In genomic region chr10:128212871-128213323, GRCm38 (mm10) we compare ENCODE assay signal across 8 mouse cellular contexts. TPM values are rescaled to one million over a fixed set of nuclear protein-coding genes. Genes with fewer than 3 reads are reported as not detected.
DNase-seq lines count a peak whose midpoint lies in the region; ATAC-seq and TF ChIP-seq lines count a peak whose summit lies in the region.

No protein-coding gene starts in this region.

- peak overlapping the region; percentile 2; the same call in 1 of the 2 replicates for H3K27ac ChIP-seq in heart, adult 2 months
- H3K27ac ChIP-seq in liver, adult 2 months (replicated peaks; ENCODE audit: insufficient read depth, low read depth, low read length): no peak overlapping the region
- H3K27ac ChIP-seq in midbrain, postnatal 0 days (ENCODE audit: low read depth, low read length): no peak overlapping the region

- no peak for TF ChIP-seq POLR2A in heart, adult 2 months (IDR thresholded peaks at IDR 0.05; ENCODE audit: insufficient read depth, low read depth, low read length)
- no peak for TF ChIP-seq POLR2A in liver, adult 2 months (IDR thresholded peaks at IDR 0.05; ENCODE audit: extremely low read depth, insufficient read depth, low read length)

- intact Hi-C loops in heart, adult 2 months (cut with DNase I): loop anchor here (1.0 kb wide), 2 partner anchors 19 to 71 kb away; partner anchors contain the start of gene Timeless

- H3K27me3 ChIP-seq in heart, adult 2 months (ENCODE audit: control insufficient read depth, insufficient read depth, low read length): no peaks in the 10 kb centered on the region; the same call in 1 of the 2 replicates
- H3K27me3 ChIP-seq in liver, adult 2 months (ENCODE audit: control insufficient read depth, insufficient read depth, low read length): no peaks in the 10 kb centered on the region
- H3K27me3 ChIP-seq in midbrain, postnatal 0 days (ENCODE audit: insufficient read depth, low read length): no peaks in the 10 kb centered on the region

- H3K9ac ChIP-seq in heart, adult 2 months (ENCODE audit: low read depth, low read length): peak overlapping the region; percentile 66
- peak overlapping the region; percentile 52 for H3K9ac ChIP-seq in liver, adult 2 months (ENCODE audit: low read depth, low read length)
- no peak overlapping the region for H3K9ac ChIP-seq in midbrain, postnatal 0 days (replicated peaks; ENCODE audit: low read length, poor library complexity, severe bottlenecking)

- H3K4me2 ChIP-seq in midbrain, postnatal 0 days (ENCODE audit: low read depth, low read length, poor library complexity, severe bottlenecking): peak overlapping the region; percentile 49

- TF ChIP-seq CTCF in heart, adult 2 months (IDR thresholded peaks at IDR 0.05): peak; percentile 87
- peak; percentile 66; the same call in 1 of the 2 replicates for TF ChIP-seq CTCF in liver, adult 2 months (IDR thresholded peaks at IDR 0.05; ENCODE audit: low read depth, low read length)
- TF ChIP-seq CTCF in midbrain, postnatal 0 days (IDR thresholded peaks at IDR 0.05): peak; percentile 77

- WGBS in heart, adult 2 months: 1% methylated on average over 18 of the region's 18 CpGs
- WGBS in liver, adult 2 months: 2% methylated on average over 18 of the region's 18 CpGs
- WGBS in midbrain, postnatal 0 days: 1% methylated on average over 18 of the region's 18 CpGs

- TF ChIP-seq EP300 in heart, adult 2 months (IDR thresholded peaks at IDR 0.05; ENCODE audit: insufficient read depth, low read depth, low read length): peak; percentile 29; the same call in 1 of the 2 replicates

- peaks cover 3% of the 10 kb centered on the region for H3K4me1 ChIP-seq in heart, adult 2 months (ENCODE audit: control insufficient read depth, insufficient read depth, low read length)
- peaks cover 10% of the 10 kb centered on the region; the same call in 1 of the 2 replicates for H3K4me1 ChIP-seq in liver, adult 2 months (ENCODE audit: control insufficient read depth, insufficient read depth, low read length)
- peaks cover 7% of the 10 kb centered on the region; the same call in 1 of the 2 replicates for H3K4me1 ChIP-seq in midbrain, postnatal 0 days (ENCODE audit: insufficient read depth, low read length)

- peak; percentile 35 for DNase-seq in 3134 (ENCODE audit: extremely low read depth, insufficient read length, low spot score)
- peak; percentile 82 for DNase-seq in embryo, embryonic 10 days (ENCODE audit: low spot score)
- peak; percentile 54 to 61 for DNase-seq in heart, adult 2 months
- DNase-seq in kidney, adult 18-20 months: peak; percentile 72
- peak; percentile 67 for DNase-seq in liver, adult 2 months (ENCODE audit: extremely low read depth, low read depth, low spot score)
- DNase-seq in midbrain, postnatal 0 days (ENCODE audit: low spot score): peak; percentile 62
- DNase-seq in spleen, postnatal 10 days (ENCODE audit: low spot score in 2 of 2): peak; percentile 56 to 82

- no peaks in the 10 kb centered on the region for H3K9me3 ChIP-seq in midbrain, postnatal 0 days (ENCODE audit: low read length)

- no peaks in the 10 kb centered on the region for H3K79me2 ChIP-seq in heart, adult 2 months (replicated peaks; ENCODE audit: control insufficient read depth, insufficient read depth, low read length)
- no peaks in the 10 kb centered on the region for H3K79me2 ChIP-seq in liver, adult 2 months (ENCODE audit: control insufficient read depth, insufficient read depth, low read length)

- peak overlapping the region; percentile 50 for H3K4me3 ChIP-seq in heart, adult 2 months
- H3K4me3 ChIP-seq in liver, adult 2 months (ENCODE audit: insufficient read depth, low read depth, low read length): peak overlapping the region; percentile 57
- H3K4me3 ChIP-seq in midbrain, postnatal 0 days (ENCODE audit: low read depth, low read length): peak overlapping the region; percentile 19

- H3K36me3 ChIP-seq in heart, adult 2 months (ENCODE audit: control insufficient read depth, insufficient read depth, low read length): no peaks in the 10 kb centered on the region
- H3K36me3 ChIP-seq in liver, adult 2 months (ENCODE audit: control insufficient read depth, insufficient read depth, low read length): peaks cover 15% of the 10 kb centered on the region
- no peaks in the 10 kb centered on the region for H3K36me3 ChIP-seq in midbrain, postnatal 0 days (ENCODE audit: insufficient read depth, low read length)

- peak; percentile 70 for ATAC-seq in activated CD4-positive, CD25-positive, alpha-beta regulatory T cell, adult 4 months
- no peak for ATAC-seq in midbrain, postnatal 0 days (ENCODE audit: low FRiP score)

RNA-seq across cellular contexts. Expression of gene Spryd4, which starts 1.3 kb away (rescaled TPM):
- polyA plus RNA-seq in activated CD4-positive, CD25-positive, alpha-beta regulatory T cell, adult 4 months (2017; shearing (Covaris generic)): 10 to 100 TPM; 13.3 to 15.6 TPM
- 10 to 100 TPM; 35.0 to 37.5 TPM for total RNA-seq in heart, adult 2 months (2021)
- polyA plus RNA-seq in heart, adult 2 months (2012; rRNA removed): 32.1 and 48.4 TPM in 2 replicates
- total RNA-seq in liver, adult 2 months (2014; rRNA removed): 20.8 and 21.1 TPM in 2 replicates
- 30.2 and 33.1 TPM in 2 replicates for polyA plus RNA-seq in liver, adult 2 months (2012; rRNA removed)
- total RNA-seq in midbrain, postnatal 0 days (2014; rRNA removed): 17.1 and 29.5 TPM in 2 replicates
- polyA plus RNA-seq in midbrain, postnatal 0 days (2015; fragmentation: Nextera tagmentation; extraction: Ambion mirVana): 21.4 and 23.0 TPM in 2 replicates

RNA-seq across cellular contexts. Expression of gene Mip, which starts 12.7 kb away (rescaled TPM):
- not detected for polyA plus RNA-seq in activated CD4-positive, CD25-positive, alpha-beta regulatory T cell, adult 4 months (2017; shearing (Covaris generic))
- total RNA-seq in heart, adult 2 months (2021): not detected
- not detected in 2 replicates for polyA plus RNA-seq in heart, adult 2 months (2012; rRNA removed)
- total RNA-seq in liver, adult 2 months (2014; rRNA removed): not detected in 2 replicates
- polyA plus RNA-seq in liver, adult 2 months (2012; rRNA removed): not detected in 2 replicates
- 0.22 TPM in 1 of 2 replicates, not detected in the other for total RNA-seq in midbrain, postnatal 0 days (2014; rRNA removed)
- 0.13 TPM in 1 of 2 replicates, not detected in the other for polyA plus RNA-seq in midbrain, postnatal 0 days (2015; fragmentation: Nextera tagmentation; extraction: Ambion mirVana)

RNA-seq across cellular contexts. Expression of gene Gls2, which starts 18.6 kb away (rescaled TPM):
- polyA plus RNA-seq in activated CD4-positive, CD25-positive, alpha-beta regulatory T cell, adult 4 months (2017; shearing (Covaris generic)): under 1 TPM in 1 of 2 experiments, not detected in 1; 0.26 TPM
- total RNA-seq in heart, adult 2 months (2021): under 1 TPM; 0.75 to 0.78 TPM
- polyA plus RNA-seq in heart, adult 2 months (2012; rRNA removed): 1.00 and 1.4 TPM in 2 replicates
- total RNA-seq in liver, adult 2 months (2014; rRNA removed): 485 and 986 TPM in 2 replicates
- 1,667 and 2,920 TPM in 2 replicates for polyA plus RNA-seq in liver, adult 2 months (2012; rRNA removed)
- total RNA-seq in midbrain, postnatal 0 days (2014; rRNA removed): 2.5 and 4.4 TPM in 2 replicates
- 1.2 and 2.5 TPM in 2 replicates for polyA plus RNA-seq in midbrain, postnatal 0 days (2015; fragmentation: Nextera tagmentation; extraction: Ambion mirVana)

RNA-seq across cellular contexts. Expression of gene Timeless, which starts 19.0 kb away (rescaled TPM):
- 10 to 100 TPM; 23.7 to 35.9 TPM for polyA plus RNA-seq in activated CD4-positive, CD25-positive, alpha-beta regulatory T cell, adult 4 months (2017; shearing (Covaris generic))
- 1 to 10 TPM; 6.5 to 7.6 TPM for total RNA-seq in heart, adult 2 months (2021)
- polyA plus RNA-seq in heart, adult 2 months (2012; rRNA removed): 5.7 and 9.6 TPM in 2 replicates
- total RNA-seq in liver, adult 2 months (2014; rRNA removed): 1.6 and 1.7 TPM in 2 replicates
- polyA plus RNA-seq in liver, adult 2 months (2012; rRNA removed): 0.75 and 1.1 TPM in 2 replicates
- total RNA-seq in midbrain, postnatal 0 days (2014; rRNA removed): 11.0 and 14.6 TPM in 2 replicates
- 7.7 and 8.1 TPM in 2 replicates for polyA plus RNA-seq in midbrain, postnatal 0 days (2015; fragmentation: Nextera tagmentation; extraction: Ambion mirVana)

RNA-seq across cellular contexts. Expression of gene Rbms2, which starts 32.8 kb away (rescaled TPM):
- 10 to 100 TPM; 20.9 to 25.0 TPM for polyA plus RNA-seq in activated CD4-positive, CD25-positive, alpha-beta regulatory T cell, adult 4 months (2017; shearing (Covaris generic))
- 10 to 100 TPM; 91.9 to 94.7 TPM for total RNA-seq in heart, adult 2 months (2021)
- polyA plus RNA-seq in heart, adult 2 months (2012; rRNA removed): 98.4 and 108 TPM in 2 replicates
- total RNA-seq in liver, adult 2 months (2014; rRNA removed): 8.0 and 9.6 TPM in 2 replicates
- 21.2 and 23.2 TPM in 2 replicates for polyA plus RNA-seq in liver, adult 2 months (2012; rRNA removed)
- 11.1 and 12.9 TPM in 2 replicates for total RNA-seq in midbrain, postnatal 0 days (2014; rRNA removed)
- polyA plus RNA-seq in midbrain, postnatal 0 days (2015; fragmentation: Nextera tagmentation; extraction: Ambion mirVana): 5.2 and 5.3 TPM in 2 replicates

Comparison
In these comparisons a context has a peak if more than half of its experiments do, and no peak if none do; other contexts are left out.
1. RNA of gene Gls2, which starts 18.6 kb away (polyA plus RNA-seq): 1,667 to 2,920 TPM in liver, adult 2 months; 1.2 to 2.5 TPM in midbrain, postnatal 0 days, 1.00 to 1.4 TPM in heart, adult 2 months and 0.26 TPM in activated CD4-positive, CD25-positive, alpha-beta regulatory T cell, adult 4 months; every median in the first group is over 100 times any median in the second.
2. Peak in every context shown above with its lines, with median percentiles within 50 percentile points of each other: DNase-seq, H3K4me3 ChIP-seq and CTCF ChIP-seq.